Mouse (Mus musculus): ENCODE measurements around the gene Ttc26.

DNA sequence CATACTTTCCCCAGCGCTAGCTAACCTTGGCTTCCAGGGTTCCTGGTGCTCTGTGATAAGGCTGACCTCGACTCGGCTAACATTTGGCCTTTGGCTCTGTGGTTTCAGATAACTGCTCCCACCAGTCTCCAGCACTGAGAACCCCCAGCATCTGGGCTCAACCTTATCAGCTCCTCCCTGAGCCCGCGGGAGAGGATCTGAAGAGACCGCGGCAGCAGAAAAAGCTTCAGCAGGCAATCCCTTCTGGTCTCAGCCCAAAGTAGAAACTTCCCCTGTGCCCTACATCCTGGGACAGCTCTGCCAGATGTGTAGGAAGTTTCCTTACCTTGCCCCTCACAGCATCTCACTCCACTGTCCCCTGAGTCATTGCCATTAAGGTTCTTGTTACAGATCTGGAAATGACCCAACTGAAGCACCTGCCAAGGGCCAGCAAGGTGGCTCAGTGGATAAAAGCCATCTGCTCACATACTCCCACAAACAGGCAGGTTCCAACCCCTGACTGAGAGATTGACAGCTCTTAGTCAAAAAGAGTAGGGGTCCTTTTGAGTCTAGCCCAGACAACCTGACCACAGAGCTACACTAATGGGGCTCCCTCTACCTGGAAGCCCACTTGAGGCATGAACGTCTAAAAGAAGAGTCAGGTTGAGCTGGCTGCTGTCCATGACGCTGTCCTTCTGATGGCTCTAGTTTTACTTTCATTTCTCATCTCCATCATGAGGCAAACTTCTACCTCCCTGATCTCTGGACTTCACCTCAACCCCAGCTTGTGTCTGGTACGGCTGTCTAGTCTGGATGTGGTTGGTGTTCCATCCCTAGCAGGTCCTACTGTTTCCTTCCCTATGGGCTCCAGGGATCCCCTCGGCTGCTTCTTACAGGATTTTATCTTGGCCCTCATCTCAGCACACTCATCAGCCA lies 39.3 kb upstream of the Ttc26 start:
- no peak for TF ChIP-seq CTCF (IDR thresholded peaks at IDR 0.05; ENCODE audit: borderline replicate concordance, insufficient read depth, low read depth, low read length)
- TF ChIP-seq POLR2A (IDR thresholded peaks at IDR 0.05; ENCODE audit: borderline replicate concordance, insufficient read depth, low read length), result no peak

Measured in cerebellum, adult 2 months (tissue).